In genomic region chr13:94134646-94135045, GRCm38 (mm10) we compare ENCODE assay signal across 16 mouse cellular contexts.
DNase-seq lines count a peak whose midpoint lies in the region; ATAC-seq and TF ChIP-seq lines count a peak whose summit lies in the region.
"Had no signal": no experiment of that assay in that cellular context is flagged by ENCODE, and none has a peak within 500 bp of the region (broad histone marks: within the 10 kb centered on the region; RNA-seq: fewer than 3 reads in every experiment).

No protein-coding gene starts in this region.

- 65% methylated on average over 7 of the region's 7 CpGs for WGBS in intestine, embryonic 14.5 days
- 66% methylated on average over 7 of the region's 7 CpGs for WGBS in intestine, postnatal 0 days
- 49% methylated on average over 7 of the region's 7 CpGs for WGBS in lung, embryonic 16.5 days
- WGBS in intestine, embryonic 16.5 days, result 63% methylated on average over 7 of the region's 7 CpGs
- WGBS in stomach, embryonic 16.5 days, result 67% methylated on average over 7 of the region's 7 CpGs

- H3K4me2 ChIP-seq in intestine, embryonic 14.5 days (ENCODE audit: low read length), result no peak overlapping the region
- H3K4me2 ChIP-seq in intestine, postnatal 0 days (replicated peaks; ENCODE audit: low read depth), result no peak overlapping the region
- no peak overlapping the region for H3K4me2 ChIP-seq in lung, embryonic 16.5 days (ENCODE audit: low read depth, low read length)
- no peak overlapping the region for H3K4me2 ChIP-seq in intestine, embryonic 16.5 days (ENCODE audit: low read depth, low read length)
- no peak overlapping the region for H3K4me2 ChIP-seq in stomach, embryonic 16.5 days (ENCODE audit: low read depth, low read length)
- H3K4me2 ChIP-seq: midbrain, embryonic 13.5 days had no signal

- no peaks in the 10 kb centered on the region for H3K36me3 ChIP-seq in intestine, embryonic 14.5 days (ENCODE audit: control insufficient read depth, insufficient read depth, low read length)
- no peaks in the 10 kb centered on the region for H3K36me3 ChIP-seq in intestine, postnatal 0 days (ENCODE audit: control insufficient read depth, insufficient read depth)
- 0 out of 2 replicates have a peak, but pooled peaks cover 2% of the 10 kb centered on the region for H3K36me3 ChIP-seq in lung, embryonic 16.5 days (ENCODE audit: control insufficient read depth, insufficient read depth, low read length)
- H3K36me3 ChIP-seq in intestine, embryonic 16.5 days (ENCODE audit: control insufficient read depth, insufficient read depth, low read length), result no peaks in the 10 kb centered on the region
- no peaks in the 10 kb centered on the region for H3K36me3 ChIP-seq in stomach, embryonic 16.5 days (ENCODE audit: control insufficient read depth, insufficient read depth, low read length)
- H3K36me3 ChIP-seq: forebrain, embryonic 10.5 days; midbrain, embryonic 13.5 days had no signal

- no peak for DNase-seq in intestine, embryonic 14.5 days (ENCODE audit: low spot score)
- no peak for DNase-seq in lung, postnatal 25 days (ENCODE audit: low spot score)
- no peak for DNase-seq in thymus, postnatal 14 days
- no peak for DNase-seq in neural tube, embryonic 10.5 days (ENCODE audit: extremely low spot score, low spot score)
- DNase-seq: cerebellum, adult 11 months; cerebellum, postnatal 25 days; liver; right cerebral cortex, postnatal 25 days; thymus, adult 2 months had no signal

- H3K27me3 ChIP-seq in intestine, embryonic 14.5 days (replicated peaks; ENCODE audit: control insufficient read depth, insufficient read depth, low read length), result no peaks in the 10 kb centered on the region
- no peaks in the 10 kb centered on the region for H3K27me3 ChIP-seq in intestine, postnatal 0 days (replicated peaks; ENCODE audit: control insufficient read depth, insufficient read depth, low read length)
- H3K27me3 ChIP-seq in lung, embryonic 16.5 days (ENCODE audit: control insufficient read depth, insufficient read depth, low read depth, low read length), result no peaks in the 10 kb centered on the region
- no peaks in the 10 kb centered on the region for H3K27me3 ChIP-seq in intestine, embryonic 16.5 days (replicated peaks; ENCODE audit: control insufficient read depth, insufficient read depth, low read length)
- H3K27me3 ChIP-seq in stomach, embryonic 16.5 days (ENCODE audit: control insufficient read depth, insufficient read depth, low read length), result no peaks in the 10 kb centered on the region
- H3K27me3 ChIP-seq: midbrain, embryonic 13.5 days had no signal

- no peak for TF ChIP-seq CTCF in intestine, postnatal 0 days (IDR thresholded peaks at IDR 0.05; ENCODE audit: low read depth)

- H3K4me3 ChIP-seq in intestine, embryonic 14.5 days (ENCODE audit: low read depth, low read length), result no peak overlapping the region
- H3K4me3 ChIP-seq in intestine, postnatal 0 days (ENCODE audit: low read depth, low read length), result no peak overlapping the region
- H3K4me3 ChIP-seq in lung, embryonic 16.5 days (ENCODE audit: low read length), result no peak overlapping the region
- no peak overlapping the region for H3K4me3 ChIP-seq in intestine, embryonic 16.5 days (ENCODE audit: low read length)
- no peak overlapping the region for H3K4me3 ChIP-seq in stomach, embryonic 16.5 days (replicated peaks; ENCODE audit: low read length)
- H3K4me3 ChIP-seq: forebrain, embryonic 10.5 days; midbrain, embryonic 13.5 days had no signal

- peak; percentile 36; the same call in 1 of the 2 replicates for ATAC-seq in intestine, embryonic 14.5 days (replicated peaks; ENCODE audit: low FRiP score, low TSS enrichment, low read depth)
- ATAC-seq in intestine, postnatal 0 days, result no peak
- no peak for ATAC-seq in lung, embryonic 16.5 days (ENCODE audit: low read depth)
- no peak for ATAC-seq in intestine, embryonic 16.5 days
- no peak for ATAC-seq in stomach, embryonic 16.5 days (ENCODE audit: insufficient read depth, low FRiP score)
- ATAC-seq: hindbrain, postnatal 0 days; midbrain, embryonic 13.5 days had no signal

- H3K9ac ChIP-seq in intestine, embryonic 14.5 days (ENCODE audit: low read length), result no peak overlapping the region
- H3K9ac ChIP-seq in intestine, postnatal 0 days (ENCODE audit: low read depth, low read length), result no peak overlapping the region
- no peak overlapping the region for H3K9ac ChIP-seq in lung, embryonic 16.5 days (ENCODE audit: low read length)
- H3K9ac ChIP-seq in intestine, embryonic 16.5 days (ENCODE audit: low read depth, low read length), result no peak overlapping the region
- H3K9ac ChIP-seq in stomach, embryonic 16.5 days (ENCODE audit: low read length), result no peak overlapping the region
- H3K9ac ChIP-seq: midbrain, embryonic 13.5 days had no signal

- H3K4me1 ChIP-seq in intestine, embryonic 14.5 days (replicated peaks; ENCODE audit: control insufficient read depth, insufficient read depth, low read length), result peaks cover 34% of the 10 kb centered on the region
- no peaks in the 10 kb centered on the region for H3K4me1 ChIP-seq in intestine, postnatal 0 days (replicated peaks; ENCODE audit: control insufficient read depth, insufficient read depth, low read length)
- peaks cover 52% of the 10 kb centered on the region for H3K4me1 ChIP-seq in lung, embryonic 16.5 days (replicated peaks; ENCODE audit: control insufficient read depth, insufficient read depth, low read length)
- H3K4me1 ChIP-seq in intestine, embryonic 16.5 days (ENCODE audit: control insufficient read depth, insufficient read depth, low read length), result peaks cover 19% of the 10 kb centered on the region
- H3K4me1 ChIP-seq in stomach, embryonic 16.5 days (ENCODE audit: control insufficient read depth, insufficient read depth, low read length), result peaks cover 26% of the 10 kb centered on the region

- no peaks in the 10 kb centered on the region for H3K9me3 ChIP-seq in intestine, embryonic 14.5 days (ENCODE audit: control insufficient read depth, low read length)
- H3K9me3 ChIP-seq in intestine, postnatal 0 days (ENCODE audit: control insufficient read depth), result no peaks in the 10 kb centered on the region
- H3K9me3 ChIP-seq in lung, embryonic 16.5 days (ENCODE audit: control insufficient read depth, low read length), result no peaks in the 10 kb centered on the region
- H3K9me3 ChIP-seq in intestine, embryonic 16.5 days (ENCODE audit: control insufficient read depth, low read length), result no peaks in the 10 kb centered on the region
- H3K9me3 ChIP-seq in stomach, embryonic 16.5 days (replicated peaks; ENCODE audit: control insufficient read depth, low read length), result no peaks in the 10 kb centered on the region
- H3K9me3 ChIP-seq: forebrain, embryonic 10.5 days; midbrain, embryonic 13.5 days had no signal

- H3K27ac ChIP-seq in intestine, embryonic 14.5 days (ENCODE audit: low read depth), result peak overlapping the region; percentile 77
- no peak overlapping the region for H3K27ac ChIP-seq in intestine, postnatal 0 days (ENCODE audit: low read depth, low read length)
- H3K27ac ChIP-seq in lung, embryonic 16.5 days (ENCODE audit: low read length), result peak overlapping the region; percentile 76
- peak overlapping the region; percentile 72 for H3K27ac ChIP-seq in intestine, embryonic 16.5 days (ENCODE audit: low read length)
- peak overlapping the region; percentile 73 for H3K27ac ChIP-seq in stomach, embryonic 16.5 days (ENCODE audit: low read length)
- H3K27ac ChIP-seq: forebrain, embryonic 10.5 days; hindbrain, postnatal 0 days; midbrain, embryonic 13.5 days had no signal
